Mouse (Mus musculus) liver, postnatal 0 days (tissue): ENCODE data around the gene Scamp1. TPM values are rescaled to one million over a fixed set of nuclear protein-coding genes. Genes with fewer than 3 reads are reported as not detected.

Source experiments
- ATAC-seq: fragments of 200-750 bp; cut with Nextera tagmentation; 2 replicates; pipeline ENCODE4 v1.8.0; 2017; ENCODE audit warnings: mild to moderate bottlenecking, moderate library complexity
- DNase-seq: peaks from one replicate; pipeline ENCODE4 v3.0.0-alpha.2; 2016
- H3K27ac ChIP-seq: fragments of 300-500 bp; sonication (generic); 2 replicates; pipeline ENCODE4 v1.5.1; 2014; ENCODE audit warnings: antibody characterized with exemption, moderate library complexity, mild to moderate bottlenecking, low read depth
- H3K27me3 ChIP-seq: fragments of 300-500 bp; sonication (generic); 2 replicates; pipeline ENCODE4 v1.6.1; 2014; ENCODE audit warnings: low read length, control low read depth, mixed read lengths; ENCODE audit not compliant: insufficient read depth
- H3K36me3 ChIP-seq: fragments of 300-500 bp; sonication (generic); replicated peaks from 2 replicates; pipeline ENCODE4 v1.6.1; 2014; ENCODE audit warnings: mild to moderate bottlenecking, control low read depth, low read length, moderate library complexity, mixed read lengths; ENCODE audit not compliant: insufficient read depth
- H3K4me1 ChIP-seq: fragments of 300-500 bp; sonication (generic); 2 replicates; pipeline ENCODE4 v1.6.1; 2014; ENCODE audit warnings: antibody characterized with exemption, mild to moderate bottlenecking, control low read depth; ENCODE audit not compliant: insufficient read depth
- H3K4me2 ChIP-seq: fragments of 300-500 bp; sonication (generic); 2 replicates; pipeline ENCODE4 v1.6.1; 2014; ENCODE audit warnings: low read depth, mild to moderate bottlenecking, low read length, moderate library complexity, mixed read lengths
- H3K4me3 ChIP-seq: fragments of 300-500 bp; sonication (generic); 2 replicates; pipeline ENCODE4 v1.5.1; 2014; ENCODE audit warnings: low read depth, low read length
- H3K9ac ChIP-seq: fragments of 300-500 bp; sonication (generic); replicated peaks from 2 replicates; pipeline ENCODE4 v1.6.1; 2014; ENCODE audit warnings: mild to moderate bottlenecking, moderate library complexity
- H3K9me3 ChIP-seq: fragments of 300-500 bp; sonication (generic); 2 replicates; pipeline ENCODE4 v1.6.1; 2016; ENCODE audit warnings: mild to moderate bottlenecking, control low read depth, low read length, mixed read lengths
- CTCF ChIP-seq: sonication (generic); IDR thresholded peaks from 2 replicates; pipeline ENCODE4 v1.5.1; 2016; ENCODE audit warnings: antibody characterized with exemption, low read depth
- EP300 ChIP-seq: IDR thresholded peaks from 2 replicates; pipeline ENCODE4 v1.6.1; 2016; ENCODE audit warnings: antibody characterized with exemption, low read depth, mild to moderate bottlenecking
- WGBS: fragments of 180-500 bp; shearing (Covaris S2); extraction: QIAGEN DNeasy Blood & Tissue Kit; methylation state at CpG from one replicate; pipeline ENCODE4 v1.1.7; 2014; ENCODE audit not compliant: insufficient replicate concordance; 5-methylcytosine and 5-hydroxymethylcytosine counted together
- polyA plus RNA-seq: library from polyadenylated mRNA; unstranded; fragments of >200 nt; fragmentation: Nextera tagmentation; extraction: Ambion mirVana; gene quantifications from 2 replicates; pipeline ENCODE4 v1.2.1, GENCODE M21; 2015

Gene Scamp1
- polyA plus RNA-seq, 1 experiment from 2014 or later = 13.8 TPM

- Histone ChIP-seq H3K4me1 (peaks cover 2% of the 10 kb centered on the region), H3K4me2 (no peak overlapping the region), H3K9ac (no peak overlapping the region), H3K4me3 (no peak overlapping the region), H3K27me3 (peaks cover 2% of the 10 kb centered on the region; the same call in 1 of the 2 replicates), H3K36me3 (no peaks in the 10 kb centered on the region), H3K9me3 (no peaks in the 10 kb centered on the region), H3K27ac (no peak overlapping the region)
- WGBS = 60% methylated on average over 5 of the region's 5 CpGs
- TF ChIP-seq CTCF (no peak), EP300 (no peak)
- peak; percentile 81 for ATAC-seq
- no peak for DNase-seq
These were observed 104.9 kb downstream of the Scamp1 start for GRCm38 (mm10) chr13:94180477-94181420.

GRCm38 (mm10) chr13:94178401-94179040, 107.1 kb downstream of the Scamp1 start:
- 80% methylated on average over 11 of the region's 11 CpGs for WGBS
- H3K4me1 ChIP-seq = peaks cover 16% of the 10 kb centered on the region
- H3K27ac ChIP-seq = no peak overlapping the region
- H3K4me2 ChIP-seq = no peak overlapping the region
- no peak overlapping the region for H3K9ac ChIP-seq
- no peak for DNase-seq
- ATAC-seq = no peak
- no peak overlapping the region for H3K4me3 ChIP-seq
- no peaks in the 10 kb centered on the region for H3K9me3 ChIP-seq
- no peak for TF ChIP-seq EP300
- TF ChIP-seq CTCF = no peak
- H3K27me3 ChIP-seq = peaks cover 10% of the 10 kb centered on the region; the same call in 1 of the 2 replicates
- H3K36me3 ChIP-seq = no peaks in the 10 kb centered on the region

- Histone ChIP-seq H3K4me2 (peak overlapping the region; percentile 94; the same call in 1 of the 2 replicates), H3K4me3 (no peak overlapping the region)
These were observed 108.5 kb downstream of the Scamp1 start for GRCm38 (mm10) chr13:94177148-94177547.

DNA sequence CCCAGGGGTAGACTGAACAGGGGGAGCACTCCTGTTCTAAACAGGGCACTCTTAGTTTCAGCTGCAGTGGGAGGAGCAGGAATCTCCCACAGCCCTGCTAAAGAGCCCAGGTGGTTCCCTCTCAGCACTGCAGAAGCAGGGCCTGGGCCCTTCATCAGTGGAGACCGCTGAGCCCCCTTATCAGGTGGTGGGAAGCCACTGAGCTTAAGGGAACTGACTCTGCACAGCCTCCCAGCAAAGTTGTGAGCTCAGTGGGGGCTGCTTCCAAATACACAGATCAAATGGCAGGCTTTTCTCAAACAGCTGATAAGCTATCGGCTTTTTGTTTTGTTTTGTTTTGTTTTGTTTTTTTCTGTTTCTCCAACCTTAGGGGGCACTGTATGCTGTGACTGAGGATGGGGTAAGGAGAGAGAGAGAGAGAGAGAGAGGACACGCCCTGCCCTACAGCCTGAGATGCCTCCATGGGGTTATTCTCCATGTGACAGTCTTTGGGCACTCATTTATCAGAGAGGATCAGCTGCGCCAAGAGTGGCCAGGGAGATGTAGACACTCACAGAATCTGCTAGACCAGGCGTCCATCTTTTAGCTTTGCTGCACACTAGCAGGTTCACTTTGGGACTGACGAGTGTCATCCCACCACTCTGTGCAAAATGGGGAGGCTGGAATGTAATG, 110.1 kb downstream of the Scamp1 start:
- H3K9ac ChIP-seq = peak overlapping the region; percentile 60; the same call in 1 of the 2 replicates
- WGBS = 35% methylated on average over 6 of the region's 6 CpGs
- H3K27ac ChIP-seq = peak overlapping the region; percentile 1; the same call in 1 of the 2 replicates
- peaks cover 10% of the 10 kb centered on the region; the same call in 1 of the 2 replicates for H3K27me3 ChIP-seq
- peak overlapping the region; percentile 58 for H3K4me3 ChIP-seq
- no peak for TF ChIP-seq EP300
- TF ChIP-seq CTCF = no peak
- DNase-seq = no peak
- peaks cover 21% of the 10 kb centered on the region for H3K4me1 ChIP-seq
- no peaks in the 10 kb centered on the region for H3K36me3 ChIP-seq
- peak overlapping the region; percentile 94 for H3K4me2 ChIP-seq
- peak; percentile 32 for ATAC-seq
- H3K9me3 ChIP-seq = no peaks in the 10 kb centered on the region

More at GRCm38 (mm10) chr13:94177148-94177547, 108.5 kb downstream of the Scamp1 start:
- WGBS = 43% methylated on average over 7 of the region's 7 CpGs
- Histone ChIP-seq H3K9ac (no peak overlapping the region), H3K36me3 (no peaks in the 10 kb centered on the region), H3K9me3 (no peaks in the 10 kb centered on the region), H3K27ac (no peak overlapping the region), H3K27me3 (peaks cover 10% of the 10 kb centered on the region; the same call in 1 of the 2 replicates), H3K4me1 (peaks cover 21% of the 10 kb centered on the region)
- no peak for TF ChIP-seq EP300
- TF ChIP-seq CTCF = peak; percentile 78
- DNase-seq (peak; percentile 64), ATAC-seq (no peak)

GRCm38 (mm10) chr13:94174577-94175279, 110.9 kb downstream of the Scamp1 start:
- peak overlapping the region; percentile 94 for H3K4me2 ChIP-seq
- TF ChIP-seq EP300 = no peak
- no peak for TF ChIP-seq CTCF

More at GRCm38 (mm10) chr13:94174577-94175279, 110.9 kb downstream of the Scamp1 start:
- Histone ChIP-seq H3K4me1 (peaks cover 21% of the 10 kb centered on the region), H3K9ac (peak overlapping the region; percentile 60), H3K4me3 (peak overlapping the region; percentile 58), H3K36me3 (no peaks in the 10 kb centered on the region), H3K27ac (peak overlapping the region; percentile 29; the same call in 1 of the 2 replicates), H3K27me3 (peaks cover 10% of the 10 kb centered on the region; the same call in 1 of the 2 replicates), H3K9me3 (no peaks in the 10 kb centered on the region)
- 26% methylated on average over 16 of the region's 16 CpGs for WGBS
- DNase-seq (no peak), ATAC-seq (no peak)
